Mouse (Mus musculus): ENCODE data around the gene Otulinl.

GRCm38 (mm10) chr15:27669276-27669675 is 12.1 kb downstream of the Otulinl start:
- TF ChIP-seq CTCF (IDR thresholded peaks at IDR 0.05; ENCODE audit: low read depth, low read length) (no peak), GATA1 (IDR thresholded peaks at IDR 0.05; ENCODE audit: borderline replicate concordance, low read length) (no peak)
